Mouse (Mus musculus) heart, adult 2 months (tissue): ENCODE measurements around the gene Akr7a5. TPM values are rescaled to one million over a fixed set of nuclear protein-coding genes. Genes with fewer than 3 reads are reported as not detected.

ENCODE experiments used
- DNase-seq, 2 experiments: peaks; one replicate each; pipeline ENCODE4 v3.0.0; 2021
- H3K27ac ChIP-seq: fragments of 200-600 bp; 2 replicates; pipeline ENCODE4 v1.8.1; 2022
- H3K27me3 ChIP-seq: fragments of 200-500 bp; 2 replicates; pipeline ENCODE4 v1.6.1; 2012; ENCODE audit warnings: mild to moderate bottlenecking, low read length, inconsistent platforms, mixed read lengths; ENCODE audit not compliant: control insufficient read depth, insufficient read depth
- H3K36me3 ChIP-seq: fragments of 200-500 bp; 2 replicates; pipeline ENCODE4 v1.6.1; 2012; ENCODE audit warnings: low read length, inconsistent platforms; ENCODE audit not compliant: control insufficient read depth, insufficient read depth
- H3K4me1 ChIP-seq: fragments of 200-500 bp; 2 replicates; pipeline ENCODE4 v1.6.1; 2011; ENCODE audit warnings: low read length; ENCODE audit not compliant: control insufficient read depth, insufficient read depth
- H3K4me3 ChIP-seq: fragments of 200-600 bp; 2 replicates; pipeline ENCODE4 v1.8.1; 2022
- H3K79me2 ChIP-seq: fragments of 200-500 bp; replicated peaks from 2 replicates; pipeline ENCODE4 v1.6.1; 2012; ENCODE audit warnings: mild to moderate bottlenecking, inconsistent platforms, low read length, moderate library complexity, mixed read lengths; ENCODE audit not compliant: control insufficient read depth, insufficient read depth
- H3K9ac ChIP-seq: fragments of 200-500 bp; 2 replicates; pipeline ENCODE4 v1.6.1; 2012; ENCODE audit warnings: low read depth, mild to moderate bottlenecking, control low read depth, inconsistent platforms, low read length, mixed read lengths
- CTCF ChIP-seq: fragments of 200-600 bp; IDR thresholded peaks from 2 replicates; pipeline ENCODE4 v1.8.1; 2022; ENCODE audit warnings: antibody characterized with exemption, mild to moderate bottlenecking, moderate library complexity
- EP300 ChIP-seq: fragments of 200-500 bp; IDR thresholded peaks from 2 replicates; pipeline ENCODE4 v1.6.1; 2011; ENCODE audit warnings: low read depth, low read length, control low read depth; ENCODE audit not compliant: insufficient read depth
- POLR2A ChIP-seq: fragments of 200-500 bp; IDR thresholded peaks from 2 replicates; pipeline ENCODE4 v1.6.1; 2011; ENCODE audit warnings: mild to moderate bottlenecking, low read depth, low read length, control low read depth; ENCODE audit not compliant: insufficient read depth
- WGBS: fragments of 180-500 bp; shearing (Covaris S2); methylation state at CpG from one replicate; pipeline ENCODE4 v1.1.7; 2018; 5-methylcytosine and 5-hydroxymethylcytosine counted together
- intact Hi-C: fragments of 180-260 bp; cut with DNase I; formaldehyde crosslinking; loops from one replicate; pipeline ENCODE4 v1.15.1; 2025
- polyA plus RNA-seq: library from polyadenylated mRNA; depleted of rRNA; stranded (reverse); fragments of >200 nt; gene quantifications from 2 replicates; pipeline ENCODE4 v1.2.3, GENCODE M21; 2012
- total RNA-seq, 2 experiments: library from RNA; stranded (reverse); gene quantifications; 2 replicates each; pipeline ENCODE4 v1.2.3; 2021

Gene Akr7a5
- total and polyA plus RNA-seq, 3 experiments, result 40.2 to 51.3 (median 48.4) TPM

DNA sequence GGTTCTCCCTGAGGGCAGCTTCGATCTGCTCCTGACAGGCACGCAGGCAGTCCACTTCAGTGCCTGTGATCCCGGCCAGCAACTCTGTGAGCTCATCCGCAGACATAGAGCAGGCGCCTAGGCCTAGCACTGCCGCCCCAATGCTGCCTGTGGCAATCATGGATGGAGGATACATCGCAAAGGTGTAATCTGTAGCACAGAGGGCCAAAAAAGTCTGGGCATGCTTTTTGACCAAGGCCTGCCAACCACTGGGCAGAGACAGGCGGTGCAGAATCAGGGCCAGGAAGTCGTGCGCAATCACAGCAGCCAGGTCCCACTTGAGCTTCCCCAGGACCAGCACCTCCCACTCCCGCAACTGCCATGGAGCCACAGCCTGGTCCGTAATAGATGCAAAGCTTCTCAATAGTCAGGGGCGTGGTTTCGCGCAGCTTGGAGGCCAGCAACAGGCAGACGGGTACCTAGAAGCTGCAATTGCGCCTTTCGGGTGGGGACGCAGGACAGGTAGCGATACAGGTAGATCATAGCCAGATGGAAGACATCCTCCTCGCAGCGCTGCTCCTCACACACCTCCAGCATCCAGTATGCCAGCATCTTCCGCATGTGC is 35.0 kb downstream of the Akr7a5 start:
- DNase-seq, result no peak
- no peaks in the 10 kb centered on the region for H3K36me3 ChIP-seq
- TF ChIP-seq CTCF, result no peak
- no peak for TF ChIP-seq POLR2A
- TF ChIP-seq EP300, result no peak
- intact Hi-C loops, result no loop called here
- no peaks in the 10 kb centered on the region for H3K4me1 ChIP-seq
- no peak overlapping the region for H3K9ac ChIP-seq
- no peaks in the 10 kb centered on the region for H3K27me3 ChIP-seq
- no peak overlapping the region for H3K27ac ChIP-seq
- no peak overlapping the region for H3K4me3 ChIP-seq
- H3K79me2 ChIP-seq, result no peaks in the 10 kb centered on the region
- 74% methylated on average over 23 of the region's 23 CpGs for WGBS

DNA sequence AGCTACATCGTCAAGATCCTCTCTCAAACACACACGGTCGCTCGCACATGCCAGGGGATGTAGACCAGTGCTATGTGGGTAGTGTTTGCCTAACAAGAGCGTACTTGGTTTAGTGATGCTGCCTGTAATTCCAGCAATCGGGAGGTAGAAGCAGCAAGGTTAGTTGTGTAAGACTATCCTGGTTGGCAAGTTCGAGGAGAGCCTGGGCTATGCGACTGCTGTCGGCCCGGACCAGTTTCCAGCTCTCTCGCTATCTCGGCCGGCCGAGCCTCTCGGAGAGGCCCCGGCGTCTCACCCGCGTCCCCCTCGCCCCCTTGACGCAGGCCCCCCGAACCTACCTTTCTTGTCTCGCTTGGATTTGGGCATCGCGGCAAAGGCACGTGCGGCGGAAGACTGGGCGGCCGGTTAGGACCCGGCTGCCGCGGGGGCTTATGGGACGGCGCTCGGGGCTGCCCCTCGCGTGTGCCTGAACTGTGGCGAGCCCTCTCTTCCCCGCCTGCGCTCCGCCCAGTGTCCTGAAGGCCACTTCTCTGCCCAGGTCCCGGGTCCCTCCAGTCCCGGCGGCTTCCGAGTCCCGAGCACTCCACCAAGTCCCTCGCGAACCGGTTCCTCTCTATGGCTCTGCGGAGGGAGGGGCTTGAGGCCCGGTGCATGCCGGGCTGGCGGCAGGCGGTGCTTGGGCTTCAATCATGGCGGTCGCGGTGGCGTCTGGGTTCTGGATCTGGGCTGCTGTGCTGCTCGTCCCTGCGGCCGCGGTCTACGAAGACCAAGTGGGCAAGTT is 41.6 kb downstream of the Akr7a5 start, which contains the start of the genes Mrto4, Emc1 and Ubr4:
Mrto4 (minus strand) TSS at position 646 of the 781 bp plus-strand sequence.
Emc1 (plus strand) TSS at position 657 of the 781 bp plus-strand sequence.
Ubr4 (plus strand) TSS at position 679 of the 781 bp plus-strand sequence.
- H3K4me1 ChIP-seq, result peaks cover 8% of the 10 kb centered on the region
- H3K27me3 ChIP-seq, result no peaks in the 10 kb centered on the region
- peak; percentile 90 to 91 for DNase-seq
- H3K79me2 ChIP-seq, result peaks cover 5% of the 10 kb centered on the region; the same call in 1 of the 2 replicates
- H3K4me3 ChIP-seq, result peak within 1 kb of the TSS; percentile 57
- under 1% methylated on average over 64 of the region's 64 CpGs for WGBS
- H3K27ac ChIP-seq, result peak within 1 kb of the TSS; percentile 99
- no peaks in the 10 kb centered on the region for H3K36me3 ChIP-seq
- TF ChIP-seq POLR2A (peak; percentile 70), CTCF (no peak)
- peak within 1 kb of the TSS; percentile 88 for H3K9ac ChIP-seq
- intact Hi-C loops, result loop anchor here (1.0 kb wide), 1 partner anchor 28 kb away; no protein-coding TSS in a partner anchor

DNA sequence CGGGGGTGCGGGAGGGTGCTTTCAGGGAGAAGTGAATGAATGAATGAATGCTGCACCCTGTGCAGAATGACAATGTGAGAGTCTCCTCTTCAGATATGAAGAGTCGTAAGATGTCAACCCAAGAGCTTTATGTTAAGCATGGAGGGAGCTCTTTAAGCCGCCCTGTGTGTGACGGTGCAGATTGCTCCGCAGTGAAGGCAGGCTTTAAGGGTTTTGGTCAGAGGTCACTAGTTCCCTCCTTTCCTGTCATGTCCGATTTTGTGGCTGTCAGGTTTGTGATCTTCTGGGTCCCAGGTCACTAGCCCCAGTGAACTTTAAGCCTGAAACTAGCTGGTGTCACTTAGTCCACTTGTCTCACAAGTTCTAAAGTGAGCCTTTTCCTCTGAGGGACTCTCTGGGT is 42.3 kb downstream of the Akr7a5 start:
- H3K4me3 ChIP-seq, result peak overlapping the region; percentile 57
- H3K9ac ChIP-seq, result peak overlapping the region; percentile 88
- no peaks in the 10 kb centered on the region for H3K36me3 ChIP-seq
- intact Hi-C loops, result loop anchor here (1.0 kb wide), 1 partner anchor 27 kb away; no protein-coding TSS in a partner anchor
- H3K27ac ChIP-seq, result peak overlapping the region; percentile 99
- H3K79me2 ChIP-seq, result peaks cover 5% of the 10 kb centered on the region; the same call in 1 of the 2 replicates
- DNase-seq, result no peak
- TF ChIP-seq POLR2A (no peak), CTCF (no peak), EP300 (no peak)
- WGBS, result 1% methylated on average over 7 of the region's 7 CpGs
- H3K27me3 ChIP-seq, result no peaks in the 10 kb centered on the region
- peaks cover 8% of the 10 kb centered on the region for H3K4me1 ChIP-seq

DNA sequence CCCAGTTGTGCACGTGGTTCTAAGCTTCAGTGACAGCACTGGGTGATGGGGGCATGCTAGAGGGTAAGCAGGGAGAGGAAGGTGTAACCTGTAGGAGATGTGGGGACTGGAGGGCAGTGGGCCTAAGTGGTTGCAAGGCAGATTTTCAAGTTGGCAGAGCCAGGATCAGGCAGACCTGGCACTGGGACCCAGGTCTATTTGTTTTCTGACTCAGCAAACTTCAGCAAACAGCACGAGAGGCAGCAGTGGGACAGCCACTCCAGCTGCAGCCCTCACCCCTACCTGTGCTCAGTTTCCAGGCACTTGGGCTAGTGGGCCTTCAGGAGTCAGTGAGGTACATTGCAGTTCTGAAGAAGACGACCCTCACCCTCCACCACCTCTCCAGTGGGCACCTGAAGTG is 46.7 kb downstream of the Akr7a5 start:
- H3K4me1 ChIP-seq, result peaks cover 2% of the 10 kb centered on the region
- no peak overlapping the region for H3K4me3 ChIP-seq
- no peaks in the 10 kb centered on the region for H3K27me3 ChIP-seq
- H3K27ac ChIP-seq, result no peak overlapping the region
- intact Hi-C loops, result no loop called here
- DNase-seq, result no peak
- WGBS, result 92% methylated on average over 3 of the region's 3 CpGs
- no peaks in the 10 kb centered on the region for H3K79me2 ChIP-seq
- TF ChIP-seq CTCF (no peak), POLR2A (no peak), EP300 (no peak)
- no peaks in the 10 kb centered on the region for H3K36me3 ChIP-seq
- H3K9ac ChIP-seq, result no peak overlapping the region

DNA sequence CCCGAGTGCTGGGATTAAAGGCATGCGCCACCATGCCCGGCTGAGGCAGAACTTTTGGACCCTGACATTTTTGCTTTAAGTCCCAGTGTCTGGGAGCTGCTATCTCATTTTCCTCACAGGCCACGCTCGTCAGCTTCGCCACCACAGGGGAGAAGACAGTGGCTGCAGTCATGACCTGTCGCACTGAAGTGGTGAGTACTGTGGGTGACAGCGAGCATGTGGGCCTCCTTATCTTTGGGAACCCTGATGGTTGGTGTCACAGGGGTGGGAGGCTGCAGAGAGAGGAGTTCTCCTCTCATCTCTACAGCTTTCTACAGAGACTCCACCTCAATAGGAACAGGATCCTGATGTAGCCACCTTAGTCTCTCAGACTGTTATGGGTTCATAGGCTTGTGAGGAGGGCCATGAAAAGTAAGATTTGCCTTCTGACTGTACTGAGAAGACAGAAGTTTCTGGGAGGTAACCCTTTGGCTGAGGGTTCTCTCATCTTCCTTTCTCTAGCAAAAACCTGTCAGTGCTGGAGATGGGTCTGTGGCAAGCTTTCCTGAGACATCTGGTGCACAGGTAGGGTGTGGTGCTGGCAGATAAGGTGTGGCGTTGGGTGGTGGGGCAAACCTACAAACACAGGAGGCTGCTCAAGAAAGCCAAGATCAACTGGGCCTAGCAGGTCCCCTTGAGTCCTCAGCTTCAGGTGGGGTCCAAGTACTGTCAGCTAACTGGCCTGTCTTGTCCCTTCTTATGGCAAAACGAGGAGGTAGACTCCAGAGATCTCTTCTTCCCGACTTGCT is 50.4 kb downstream of the Akr7a5 start:
- no peak for DNase-seq
- Histone ChIP-seq H3K27ac (no peak overlapping the region), H3K27me3 (no peaks in the 10 kb centered on the region), H3K9ac (no peak overlapping the region), H3K4me1 (no peaks in the 10 kb centered on the region), H3K4me3 (no peak overlapping the region), H3K79me2 (no peaks in the 10 kb centered on the region), H3K36me3 (no peaks in the 10 kb centered on the region)
- WGBS, result 85% methylated on average over 11 of the region's 11 CpGs
- TF ChIP-seq CTCF (no peak), EP300 (no peak), POLR2A (no peak)
- intact Hi-C loops, result no loop called here
